Mouse (Mus musculus) stomach, postnatal 0 days (tissue): ENCODE data around the gene Gm42674.

Source experiments
- CTCF ChIP-seq: IDR thresholded peaks from 2 replicates; pipeline ENCODE4 v1.5.1; 2016; ENCODE audit warnings: antibody characterized with exemption, low read depth, mild to moderate bottlenecking, moderate library complexity
- EP300 ChIP-seq: optimal IDR thresholded peaks from 2 replicates; pipeline ENCODE3; 2016; ENCODE audit warnings: antibody characterized with exemption

DNA sequence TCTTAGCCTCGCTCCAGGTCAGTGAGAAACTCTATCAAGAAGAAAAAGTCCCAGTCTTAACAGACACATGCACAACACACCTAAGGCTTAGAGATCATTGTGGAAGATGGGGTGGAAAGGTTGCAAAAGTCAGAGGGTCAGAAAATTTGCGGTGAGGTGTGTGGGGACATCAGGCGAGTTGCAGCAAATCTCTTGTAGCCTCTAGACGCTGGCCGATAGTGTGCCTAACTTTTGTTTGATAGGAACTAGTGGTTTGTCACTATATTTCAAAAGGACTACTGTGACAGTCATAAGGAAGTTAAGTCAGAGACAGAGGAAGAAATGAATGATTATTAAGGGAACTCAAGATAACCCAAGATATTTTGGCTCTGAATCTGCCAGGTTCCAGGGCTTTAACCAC is 25.7 kb downstream of the Gm42674 start:
- TF ChIP-seq CTCF = no peak
- no peak for TF ChIP-seq EP300
